Mouse (Mus musculus) CD8-positive naive resting alpha-beta T cell, adult 2 months (primary cell): ENCODE results near the gene Bcl2l11.
"Not testable (repeated sequence)": the region's sequence is repeated elsewhere in the genome, so short reads cannot be mapped to it uniquely, and the experiment has no call there.

Source experiments
- DNase-seq, 2 experiments: peaks; one replicate each; pipeline ENCODE4 v3.0.0; 2022; ENCODE audit warnings: low read depth in 2 of 2, low spot score in 2 of 2

Gene Bcl2l11

DNA sequence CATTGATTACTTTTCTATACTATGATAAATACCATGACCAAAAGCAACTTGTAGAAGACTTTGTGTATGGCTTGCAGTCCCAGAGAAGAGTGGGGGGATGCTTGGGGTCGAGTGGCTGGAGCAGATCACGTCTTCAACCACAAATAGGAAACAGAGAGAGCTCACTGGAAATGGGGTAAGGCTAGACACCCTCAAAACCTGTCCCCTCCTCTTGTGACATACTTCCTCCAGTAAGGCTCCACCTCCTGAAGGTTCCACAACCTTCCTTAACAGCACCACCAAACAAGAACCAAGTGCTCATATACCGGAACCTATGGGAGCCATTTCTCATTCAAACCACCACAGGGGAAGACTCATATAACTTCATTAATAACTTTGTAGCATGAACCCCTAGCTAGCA is 44.8 kb downstream of the Bcl2l11 start:
- no peak for DNase-seq

DNA sequence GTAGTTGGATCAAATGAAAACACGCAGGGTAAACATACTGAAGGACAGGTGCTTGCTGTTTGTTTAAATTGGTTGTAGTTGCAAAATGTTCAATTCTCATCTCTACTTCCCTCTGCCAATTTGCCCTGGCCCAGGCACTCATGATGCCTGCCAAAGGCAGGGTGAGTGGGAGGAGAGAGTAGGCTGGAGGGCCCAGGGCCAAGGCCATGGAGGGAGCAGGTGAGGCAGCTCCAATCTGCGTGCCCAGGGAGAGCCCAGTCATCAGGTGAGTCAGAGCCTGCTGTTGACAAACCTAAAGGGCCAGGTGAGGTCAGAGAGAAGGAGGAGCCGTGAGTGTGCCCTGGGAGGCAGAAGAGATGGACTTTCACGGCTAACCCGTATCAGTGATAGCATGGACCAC is 46.4 kb downstream of the Bcl2l11 start:
- no peak for DNase-seq

DNA sequence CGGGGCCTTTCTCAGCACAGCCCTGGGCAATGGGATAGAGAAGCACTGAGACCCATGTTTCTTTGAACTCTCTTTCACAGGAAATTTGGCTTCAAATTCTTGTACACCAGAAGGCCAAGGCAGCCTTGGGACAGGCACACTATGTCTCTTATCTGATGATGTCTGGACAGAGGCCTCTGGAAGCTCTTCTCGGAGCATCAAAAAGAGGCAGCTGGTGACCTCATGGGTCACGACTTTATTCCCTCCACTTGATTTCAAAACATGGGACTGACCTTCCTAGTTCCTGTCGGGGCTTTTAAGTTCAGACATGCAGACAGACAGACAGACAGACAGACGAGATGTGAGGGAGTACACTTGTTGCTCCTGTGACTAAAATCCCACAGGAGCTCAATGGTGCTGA is 48.3 kb downstream of the Bcl2l11 start:
- DNase-seq = no peak

DNA sequence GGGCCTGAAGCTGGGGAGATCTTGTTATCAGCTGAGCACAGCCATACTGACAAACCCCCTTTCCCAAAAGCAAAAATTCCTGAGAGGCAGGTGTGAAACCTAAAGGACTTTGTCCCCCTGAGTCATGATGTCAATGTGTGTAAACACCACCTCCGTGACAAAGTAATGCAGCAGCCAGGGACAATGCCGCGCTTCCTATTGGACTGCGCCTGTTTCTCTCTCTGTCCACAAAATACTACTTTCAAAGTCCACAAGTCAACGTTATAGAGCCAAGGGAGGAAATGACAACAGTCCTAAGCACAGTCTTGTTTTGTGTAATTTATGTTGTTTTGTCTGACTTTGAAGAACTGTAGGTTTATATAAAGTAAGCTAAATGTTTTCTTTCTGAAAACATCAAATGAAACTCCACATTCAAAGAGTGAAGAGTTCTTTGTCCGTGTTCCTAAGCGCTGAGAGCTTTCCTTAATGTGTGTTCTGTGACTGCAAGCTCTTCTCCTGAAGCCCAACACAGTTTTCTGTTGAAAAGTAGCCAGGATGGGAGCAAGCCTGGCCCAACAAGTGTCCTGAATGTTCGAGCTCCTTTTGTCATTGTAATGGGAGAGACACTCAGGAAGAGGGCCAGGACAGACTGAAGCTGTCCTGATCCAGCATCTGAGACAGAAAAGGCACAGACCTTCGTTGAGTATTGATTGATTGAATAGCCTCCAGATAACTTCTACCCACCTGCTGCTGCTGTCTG is 48.9 kb downstream of the Bcl2l11 start:
- no peak for DNase-seq

DNA sequence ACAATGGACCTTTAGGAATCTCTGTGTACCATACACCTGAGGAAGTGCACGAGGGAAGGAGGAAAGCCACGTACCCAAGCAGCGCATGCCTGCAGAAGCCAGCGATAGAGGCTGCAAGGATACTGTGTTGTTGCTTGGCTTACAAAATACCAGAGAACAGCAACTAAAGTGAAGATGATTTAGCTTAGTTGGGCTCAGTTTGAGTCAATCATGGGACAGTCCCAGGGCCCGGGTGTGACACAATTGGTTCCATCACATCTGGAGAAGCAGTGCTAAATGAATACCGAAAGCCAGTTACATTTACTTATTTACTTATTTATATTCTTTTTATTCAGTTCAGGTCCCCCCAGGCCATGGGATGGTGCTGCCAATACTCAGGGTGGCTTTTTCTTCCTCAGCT is 49.8 kb downstream of the Bcl2l11 start:
- DNase-seq = no peak

DNA sequence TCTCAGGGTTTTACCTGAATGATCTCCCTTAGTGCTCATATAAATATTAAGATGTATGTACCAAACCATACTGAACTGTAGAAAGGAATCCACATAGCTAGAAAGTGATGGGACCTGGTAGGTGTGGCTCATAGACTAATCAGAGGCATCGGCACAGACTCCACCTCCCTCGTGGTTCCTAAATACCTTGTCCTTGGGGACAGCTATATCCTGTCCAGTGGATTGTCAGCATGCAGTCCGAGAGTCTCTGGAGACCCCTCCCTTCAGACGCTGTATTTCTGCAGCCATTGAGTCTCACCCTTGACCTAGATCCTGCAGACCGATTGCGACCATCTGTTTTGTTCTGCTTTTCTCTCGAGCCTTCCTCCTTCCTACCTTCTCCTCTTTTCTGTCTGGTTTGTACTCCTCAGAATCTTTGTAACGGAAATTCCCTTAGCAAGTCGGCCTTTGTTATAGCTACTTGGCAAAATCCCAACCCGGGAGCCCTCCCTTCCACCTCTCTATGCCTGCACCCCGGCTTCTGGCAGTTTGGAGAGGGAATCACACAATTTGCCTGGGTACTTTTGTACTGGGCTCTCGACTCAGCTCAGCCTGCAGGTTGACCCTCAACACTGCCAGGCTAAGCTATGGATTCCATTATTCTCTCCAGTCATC is 50.7 kb downstream of the Bcl2l11 start:
- no peak for DNase-seq

DNA sequence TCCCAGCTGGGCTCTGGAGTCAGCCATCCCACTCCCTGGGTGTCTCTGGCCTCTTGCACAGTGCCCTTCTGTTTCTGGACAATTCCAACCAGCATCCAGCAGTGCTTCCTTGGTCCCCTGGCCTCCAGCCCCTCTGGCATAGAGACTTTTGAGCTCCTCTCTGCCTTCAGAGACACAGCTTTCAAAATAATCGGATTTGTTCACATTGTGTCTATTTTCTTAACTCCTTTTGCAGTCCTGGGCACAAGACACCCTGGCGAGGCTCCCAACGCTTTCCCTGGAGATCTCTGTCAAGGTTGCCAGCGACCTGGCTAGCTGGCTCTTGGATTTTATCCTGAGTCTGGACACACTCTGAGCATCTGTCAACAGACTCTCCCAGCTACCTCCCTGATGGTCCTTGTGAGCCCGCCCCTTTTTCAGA is 51.4 kb downstream of the Bcl2l11 start:
- DNase-seq = no peak

DNA sequence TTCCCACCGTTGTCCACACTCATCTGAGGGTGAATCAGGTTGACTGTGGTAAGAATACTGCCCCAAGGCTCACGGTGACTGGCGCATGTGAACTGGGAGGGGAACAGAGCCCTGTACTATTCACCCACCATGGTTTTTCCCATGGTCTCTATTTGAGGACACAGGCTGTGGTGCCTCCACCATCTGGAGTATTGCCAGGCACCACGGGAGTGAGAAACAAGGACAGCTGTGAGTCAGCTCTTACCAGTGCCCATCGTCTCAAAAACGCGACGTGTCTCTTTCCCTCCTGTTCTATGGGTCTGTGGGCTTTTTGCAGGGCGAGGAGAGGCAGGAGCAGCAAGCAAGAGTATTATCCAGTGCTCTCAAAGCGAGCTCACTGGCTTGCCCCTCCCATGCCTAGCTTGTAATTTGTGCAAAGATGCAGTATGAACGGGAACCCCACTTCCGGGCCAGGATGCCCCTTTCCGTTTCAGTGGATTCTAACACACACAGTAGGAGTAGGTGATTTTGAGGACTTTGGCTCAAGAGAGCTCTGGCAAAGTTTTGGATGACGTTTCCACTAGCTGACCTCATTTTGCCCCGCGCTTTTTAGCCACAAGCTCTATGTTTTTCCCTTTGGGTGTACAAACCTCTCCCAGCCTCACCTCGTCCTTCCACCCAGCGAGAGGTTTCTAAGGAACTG is 53.4 kb downstream of the Bcl2l11 start:
- no peak for DNase-seq

DNA sequence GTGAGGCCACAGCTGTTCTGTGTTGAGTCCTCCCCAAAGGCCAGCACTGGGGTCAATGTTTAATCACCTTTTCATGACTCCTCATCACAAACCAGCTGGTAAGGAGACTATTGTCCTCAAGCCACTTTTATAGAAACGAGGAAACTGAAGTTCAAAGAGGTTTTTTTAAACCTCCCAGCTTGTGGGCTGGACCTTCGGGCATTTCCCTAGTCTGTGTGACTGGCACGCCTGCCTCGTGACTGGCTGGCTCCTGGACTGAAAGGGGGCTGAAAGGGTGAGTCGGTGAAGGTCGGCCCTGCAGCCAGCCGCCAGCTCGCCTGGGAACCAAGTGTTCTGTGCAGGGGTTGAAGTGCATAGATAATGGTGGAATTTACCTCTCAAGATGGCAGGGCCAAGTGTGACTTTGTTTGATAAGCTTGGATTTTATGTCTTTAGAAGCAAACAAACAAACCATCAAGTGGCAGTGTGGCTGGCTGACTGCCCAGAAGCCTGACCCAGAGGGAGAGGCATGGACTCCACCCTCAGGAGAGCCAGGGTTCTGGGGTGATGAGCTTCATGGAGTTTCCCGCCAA is 54.1 kb downstream of the Bcl2l11 start:
- no peak for DNase-seq

DNA sequence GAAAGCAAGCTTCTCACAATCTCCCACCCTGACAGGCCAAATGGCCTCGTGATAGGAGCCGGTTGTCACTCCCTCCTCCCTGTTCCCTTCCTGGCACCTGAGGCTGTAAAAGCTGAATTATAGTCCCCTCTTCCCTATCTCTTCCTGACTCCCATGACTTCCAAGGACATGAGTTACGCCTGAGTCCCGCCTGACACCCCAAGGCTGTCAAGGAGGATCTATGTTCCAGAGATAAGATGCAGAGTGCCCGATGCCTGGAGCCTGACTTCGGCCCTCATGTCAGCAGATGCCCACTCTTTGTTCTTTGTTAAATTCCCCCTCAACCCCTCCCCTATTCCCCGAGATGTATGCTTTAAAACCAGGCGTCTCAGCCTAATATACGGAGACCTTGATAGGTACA is 56.3 kb downstream of the Bcl2l11 start:
- not testable (repeated sequence) for DNase-seq

DNA sequence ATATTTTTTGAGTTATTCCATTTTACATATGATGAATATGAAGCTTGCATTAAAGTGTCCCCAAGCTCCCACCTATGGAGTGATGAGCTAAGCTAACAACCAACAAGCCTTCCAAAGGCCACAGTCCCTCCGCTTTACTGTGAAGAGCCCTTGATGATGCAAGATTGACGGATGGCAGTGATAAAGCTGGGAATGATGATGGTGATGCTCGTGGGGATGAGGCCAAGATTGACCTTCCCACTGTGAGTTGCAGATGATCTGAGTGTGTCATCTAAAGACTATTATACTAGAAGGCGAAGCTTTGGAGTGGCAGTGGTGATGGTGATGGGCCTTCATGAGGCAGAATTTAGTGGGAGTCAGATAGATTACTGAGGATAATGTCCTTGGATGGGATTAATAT is 56.9 kb downstream of the Bcl2l11 start:
- no peak for DNase-seq

DNA sequence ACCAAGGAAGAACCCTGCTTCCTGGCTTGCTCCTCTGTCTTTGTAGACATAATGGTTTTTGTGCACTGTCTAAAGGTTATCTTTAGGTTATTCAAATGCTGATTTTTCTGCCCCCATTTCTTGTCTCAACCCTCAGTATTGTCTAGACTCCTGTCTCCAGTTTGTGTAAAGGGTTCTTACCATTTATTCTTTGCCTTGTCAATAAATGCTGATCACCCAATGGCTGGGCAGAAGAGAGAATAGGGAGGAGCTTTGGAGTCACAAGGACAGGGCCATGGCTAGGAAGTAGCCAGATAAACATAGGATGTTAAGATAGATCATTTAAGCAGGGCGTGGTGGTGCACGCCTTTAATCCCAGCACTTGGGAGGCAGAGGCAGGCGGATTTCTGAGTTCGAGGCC is 57.9 kb downstream of the Bcl2l11 start:
- DNase-seq = no peak

DNA sequence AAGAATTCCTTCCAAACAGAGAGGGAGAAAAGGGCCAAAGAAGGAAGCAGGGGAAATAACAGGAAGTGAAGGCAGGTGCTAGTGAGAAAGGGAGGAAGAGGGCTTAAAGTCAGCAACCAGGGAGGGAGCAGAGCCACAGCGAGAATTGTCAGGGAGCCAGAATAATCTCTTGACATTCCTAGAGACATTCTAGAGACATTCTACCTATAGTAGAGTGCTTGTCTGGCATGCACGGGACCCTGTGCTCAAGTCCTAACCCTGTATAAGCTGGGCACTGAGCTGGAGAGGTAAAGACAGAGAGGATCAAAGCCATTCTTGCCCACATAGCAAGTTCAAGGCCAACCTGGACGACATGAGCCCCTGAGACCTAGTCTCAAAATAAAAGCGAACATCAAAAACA is 60.1 kb downstream of the Bcl2l11 start:
- no peak for DNase-seq

DNA sequence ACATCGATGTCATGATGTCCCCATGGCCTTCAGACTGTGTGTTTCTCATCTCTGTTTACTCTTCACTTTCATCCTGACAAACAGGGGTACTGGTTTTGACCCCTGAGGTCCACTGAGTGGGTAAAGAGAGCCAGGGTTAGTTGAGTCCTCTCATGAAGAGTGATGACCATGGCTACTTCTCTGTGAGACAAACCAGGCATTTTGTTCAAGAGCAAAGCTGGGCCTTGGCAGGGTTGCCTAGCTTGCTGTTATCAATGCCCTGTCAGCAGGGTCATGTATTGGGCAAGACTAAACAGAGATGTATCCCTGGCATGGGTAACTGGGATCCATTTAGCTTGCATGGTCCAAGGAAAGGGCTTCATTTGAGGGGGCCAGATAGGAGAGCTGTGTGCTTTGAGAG is 61.4 kb downstream of the Bcl2l11 start:
- DNase-seq = no peak

DNA sequence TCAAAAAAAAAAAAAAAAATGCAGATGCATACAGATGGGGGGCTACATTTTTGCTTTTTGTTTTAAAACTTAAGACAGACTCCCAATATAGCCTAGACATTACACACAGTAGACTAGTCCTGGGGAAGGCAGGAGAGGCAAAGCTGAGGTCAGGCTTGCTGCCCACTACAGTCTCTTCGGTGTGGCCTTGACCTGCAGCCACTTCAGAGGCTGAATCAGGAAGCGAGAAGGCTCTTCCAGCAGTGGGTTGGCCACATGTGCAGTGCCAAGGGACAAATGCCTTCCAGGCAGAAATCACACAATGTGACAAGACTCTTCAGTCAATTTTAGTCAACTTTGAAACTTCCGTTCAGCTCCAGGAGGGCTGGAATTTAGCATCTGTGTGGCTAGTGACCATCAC is 62.6 kb downstream of the Bcl2l11 start:
- DNase-seq = no peak

DNA sequence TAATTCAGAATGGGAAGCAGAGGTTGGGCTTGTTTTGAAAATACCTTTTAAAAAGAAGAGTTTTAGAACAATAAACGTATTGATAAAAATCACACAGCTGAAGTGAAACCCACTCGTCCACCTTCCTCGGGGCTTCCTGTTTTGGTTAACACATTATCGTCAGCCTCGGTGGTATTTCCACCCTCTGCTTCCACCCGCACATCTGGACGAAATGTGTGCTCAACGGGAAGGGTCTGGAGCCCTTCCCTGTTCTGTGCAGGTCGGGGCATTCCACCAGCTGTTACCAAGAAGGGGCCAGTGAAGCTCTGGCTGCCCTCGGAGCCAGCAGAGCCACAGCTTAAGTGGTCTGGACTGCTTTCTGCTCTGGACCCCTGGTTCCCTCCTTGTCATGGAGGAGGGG is 63.9 kb downstream of the Bcl2l11 start:
- peak; percentile 19 to 28 for DNase-seq

DNA sequence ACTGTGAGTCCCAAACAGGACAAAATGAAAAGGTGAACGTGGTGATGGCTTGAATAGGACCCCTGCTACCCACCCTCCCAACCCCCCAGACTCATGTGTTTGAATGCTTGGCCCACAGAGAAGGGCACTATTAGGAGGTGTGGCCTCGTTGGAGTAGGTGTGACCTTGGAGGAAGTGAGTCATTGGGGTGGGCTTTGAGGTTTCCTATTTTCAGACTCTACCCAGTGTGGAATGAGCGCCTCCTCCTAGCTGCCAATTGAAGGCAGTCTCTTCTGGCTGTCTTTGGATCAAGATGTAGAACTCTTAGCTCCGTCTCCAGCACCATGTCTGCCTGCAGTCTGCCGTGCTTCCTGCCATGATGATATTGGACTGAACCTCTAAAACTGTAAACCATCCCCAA is 64.4 kb downstream of the Bcl2l11 start:
- peak; percentile 46 to 68 for DNase-seq

DNA sequence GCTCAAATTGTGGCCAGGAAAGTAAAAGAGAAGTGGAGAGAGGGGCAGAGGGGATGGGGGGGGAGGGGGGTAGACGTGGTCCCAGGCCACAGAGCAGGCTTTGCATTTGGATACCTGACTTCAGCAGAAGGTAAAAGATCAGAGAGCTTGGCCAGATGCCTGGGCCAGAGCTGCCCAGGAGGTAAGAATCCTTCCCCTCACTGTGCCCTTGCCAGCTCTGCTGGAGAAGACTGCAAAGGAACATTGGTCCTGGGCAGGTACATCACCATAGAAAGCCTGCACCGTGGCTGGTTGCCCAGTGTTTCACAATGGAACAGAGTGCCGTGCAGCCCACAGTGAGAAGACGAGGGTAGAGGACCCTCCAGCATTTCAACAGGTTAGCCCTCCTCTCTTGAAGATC is 67.6 kb downstream of the Bcl2l11 start:
- DNase-seq = no peak

DNA sequence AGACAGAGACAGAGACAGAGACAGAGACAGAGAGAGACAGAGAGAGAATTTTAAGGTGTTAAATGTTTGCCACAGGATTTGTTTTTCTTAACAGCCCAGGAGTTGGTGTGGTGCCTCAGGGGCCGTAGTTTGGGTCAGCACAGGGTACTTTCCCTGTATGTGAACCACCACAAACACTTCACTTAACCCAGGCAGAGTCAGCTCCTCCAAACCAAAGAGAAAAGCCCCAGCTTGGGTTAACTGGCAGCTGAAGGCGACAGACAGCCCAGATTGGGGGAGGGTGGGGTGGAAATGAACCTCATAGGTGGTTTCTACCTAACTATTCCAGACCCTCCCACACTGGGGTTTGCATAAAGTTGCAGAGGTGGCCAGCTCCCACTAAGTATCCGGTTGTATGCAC is 71.5 kb downstream of the Bcl2l11 start:
- no peak for DNase-seq

DNA sequence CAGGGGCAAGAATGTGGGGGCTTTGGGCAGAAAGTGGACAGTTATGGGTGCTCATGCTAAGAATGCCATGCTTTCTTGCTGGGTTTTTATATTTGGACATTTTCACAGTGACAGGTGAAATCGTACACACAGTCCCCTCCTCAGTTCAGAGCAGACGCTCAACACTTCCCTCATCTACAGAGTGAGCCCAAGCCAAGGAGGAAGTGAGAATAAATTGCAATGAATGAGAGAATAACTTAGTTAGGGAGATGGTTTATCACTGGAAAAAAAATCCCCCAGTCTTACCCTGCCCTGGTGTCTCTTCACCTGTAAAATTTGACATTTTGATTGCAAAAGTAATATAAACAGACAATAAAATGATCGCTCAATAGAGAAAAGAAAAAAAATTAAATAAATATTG is 77.3 kb downstream of the Bcl2l11 start:
- DNase-seq = no peak

DNA sequence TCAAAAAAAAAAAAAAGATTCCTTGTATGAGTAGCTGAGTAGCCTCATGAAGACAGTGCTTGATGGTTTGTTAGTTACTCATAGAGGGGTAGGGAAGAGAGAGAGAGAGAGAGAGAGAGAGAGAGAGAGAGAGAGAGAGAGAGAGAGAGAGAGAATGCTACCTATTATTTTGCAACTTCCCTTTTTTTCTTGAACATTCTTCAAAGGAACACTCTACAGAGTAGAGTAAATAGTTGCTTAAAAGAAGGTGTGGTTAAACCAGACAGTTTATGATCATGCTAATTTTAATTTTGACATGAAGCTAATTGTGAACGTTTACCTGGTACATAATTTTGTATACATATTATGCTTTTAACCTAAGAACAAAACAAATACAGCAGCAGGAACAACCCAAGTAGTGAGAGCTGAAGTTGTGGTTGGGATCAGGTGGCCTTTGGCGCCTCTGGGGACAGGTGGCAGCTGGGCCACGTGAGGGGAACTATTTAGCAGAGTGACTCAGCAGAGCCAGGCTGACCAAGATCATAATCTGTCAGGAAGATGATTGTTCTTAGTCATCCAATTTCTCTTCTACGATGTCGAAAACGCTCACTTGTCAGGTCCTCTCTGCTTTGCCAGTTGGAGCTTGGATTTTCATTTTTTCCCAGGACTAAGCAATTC is 78.0 kb downstream of the Bcl2l11 start:
- DNase-seq = no peak

DNA sequence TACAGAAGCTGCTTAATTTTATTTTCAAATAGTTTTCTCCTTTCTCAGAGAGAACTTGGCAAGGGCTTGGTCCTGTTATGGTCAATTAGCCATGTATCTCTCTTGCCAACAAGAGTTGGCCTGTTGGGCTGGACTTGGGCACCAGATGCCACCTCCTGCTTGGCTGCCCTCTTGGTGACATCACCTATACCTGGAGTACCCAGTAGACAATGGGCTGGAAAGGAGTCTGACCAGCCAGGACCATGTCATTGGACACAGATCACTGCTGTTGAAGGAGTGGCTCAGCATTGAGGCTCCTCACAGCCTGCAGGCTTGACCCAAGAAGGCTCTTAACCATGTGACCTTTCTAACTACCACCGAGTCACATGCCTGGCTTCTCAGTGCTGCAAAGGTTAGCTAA is 82.7 kb downstream of the Bcl2l11 start:
- no peak for DNase-seq
